Mouse (Mus musculus) mesoderm, embryonic 11.5 days (tissue): ENCODE results near the gene Cnr2.

Experiments used
- DNase-seq: peaks from one replicate; pipeline ENCODE4 v3.0.0-alpha.2; 2012; ENCODE audit warnings: low read depth, low spot score

Gene Cnr2

GRCm38 (mm10) chr4:135963457-135964193, 68.4 kb downstream of the Cnr2 start, which contains the start of gene Gale:
Gene Gale, plus strand, starts transcription at chr4:135963727.
- peak; percentile 99 for DNase-seq

GRCm38 (mm10) chr4:135964426-135964825, 69.2 kb downstream of the Cnr2 start:
- no peak for DNase-seq

- no peak for DNase-seq
Measured at GRCm38 (mm10) chr4:135965113-135965512, 69.9 kb downstream of the Cnr2 start.

- no peak for DNase-seq
Measured at GRCm38 (mm10) chr4:135966283-135966682, 71.1 kb downstream of the Cnr2 start.

GRCm38 (mm10) chr4:135967086-135967760, 72.0 kb downstream of the Cnr2 start:
- DNase-seq, result no peak

- no peak for DNase-seq
Measured at GRCm38 (mm10) chr4:135968271-135968869, 73.2 kb downstream of the Cnr2 start.

- DNase-seq, result no peak
Measured at GRCm38 (mm10) chr4:135969070-135969750, 74.0 kb downstream of the Cnr2 start.
